Mouse (Mus musculus): ENCODE data around the gene Mid1. TPM values are rescaled to one million over a fixed set of nuclear protein-coding genes. Genes with fewer than 3 reads are reported as not detected.
A peak's percentile ranks its signal among the peaks of the same experiment; 100 is the strongest.
"Not testable (repeated sequence)": the region's sequence is repeated elsewhere in the genome, so short reads cannot be mapped to it uniquely, and the experiment has no call there.

The Mid1 gene
- polyA plus RNA-seq, 1 experiment from 2014 or later, result 11.4 TPM

GRCm38 (mm10) chrX:169933228-169933627, 248.2 kb downstream of the Mid1 start:
- 80% methylated on average over 3 of the region's 3 CpGs for WGBS

GRCm38 (mm10) chrX:169937119-169937719, 252.2 kb downstream of the Mid1 start:
- ATAC-seq (ENCODE audit: low FRiP score, low TSS enrichment) (no peak), DNase-seq (no peak)
- no peak overlapping the region for H3K9ac ChIP-seq (replicated peaks; ENCODE audit: low read length)
- no peak overlapping the region for H3K27ac ChIP-seq (replicated peaks; ENCODE audit: low read depth, low read length)
- no peaks in the 10 kb centered on the region for H3K9me3 ChIP-seq (ENCODE audit: control insufficient read depth, low read length)
- H3K27me3 ChIP-seq (ENCODE audit: control insufficient read depth, insufficient read depth, low read length), result no peaks in the 10 kb centered on the region
- H3K4me1 ChIP-seq (ENCODE audit: control insufficient read depth, insufficient read depth, low read length), result no peaks in the 10 kb centered on the region
- 44% methylated on average over 5 of the region's 5 CpGs for WGBS
- no peak overlapping the region for H3K4me2 ChIP-seq (ENCODE audit: low read length)
- H3K4me3 ChIP-seq (replicated peaks; ENCODE audit: low read depth, low read length), result no peak overlapping the region
- H3K36me3 ChIP-seq (ENCODE audit: control insufficient read depth, insufficient read depth, low read length), result no peaks in the 10 kb centered on the region

More at GRCm38 (mm10) chrX:169933228-169933627, 248.2 kb downstream of the Mid1 start:
- H3K9me3 ChIP-seq (ENCODE audit: control insufficient read depth, low read length), result no peaks in the 10 kb centered on the region
- no peak overlapping the region for H3K4me2 ChIP-seq (ENCODE audit: low read length)
- H3K27me3 ChIP-seq (ENCODE audit: control insufficient read depth, insufficient read depth, low read length), result no peaks in the 10 kb centered on the region
- H3K4me3 ChIP-seq (replicated peaks; ENCODE audit: low read depth, low read length), result no peak overlapping the region
- DNase-seq (no peak), ATAC-seq (ENCODE audit: low FRiP score, low TSS enrichment) (no peak)
- no peak overlapping the region for H3K27ac ChIP-seq (replicated peaks; ENCODE audit: low read depth, low read length)
- H3K4me1 ChIP-seq (ENCODE audit: control insufficient read depth, insufficient read depth, low read length), result no peaks in the 10 kb centered on the region
- no peaks in the 10 kb centered on the region for H3K36me3 ChIP-seq (ENCODE audit: control insufficient read depth, insufficient read depth, low read length)
- H3K9ac ChIP-seq (replicated peaks; ENCODE audit: low read length), result no peak overlapping the region

GRCm38 (mm10) chrX:169940531-169940930, 255.5 kb downstream of the Mid1 start:
- Histone ChIP-seq H3K4me2 (ENCODE audit: low read length) (no peak overlapping the region), H3K9ac (replicated peaks; ENCODE audit: low read length) (no peak overlapping the region), H3K9me3 (ENCODE audit: control insufficient read depth, low read length) (no peaks in the 10 kb centered on the region), H3K27ac (replicated peaks; ENCODE audit: low read depth, low read length) (no peak overlapping the region), H3K4me3 (replicated peaks; ENCODE audit: low read depth, low read length) (no peak overlapping the region), H3K4me1 (ENCODE audit: control insufficient read depth, insufficient read depth, low read length) (no peaks in the 10 kb centered on the region), H3K36me3 (ENCODE audit: control insufficient read depth, insufficient read depth, low read length) (no peaks in the 10 kb centered on the region), H3K27me3 (ENCODE audit: control insufficient read depth, insufficient read depth, low read length) (no peaks in the 10 kb centered on the region)
- ATAC-seq (ENCODE audit: low FRiP score, low TSS enrichment) (no peak), DNase-seq (no peak)
- 83% methylated on average over 4 of the region's 4 CpGs for WGBS

- no peaks in the 10 kb centered on the region for H3K9me3 ChIP-seq (ENCODE audit: control insufficient read depth, low read length)
- H3K4me2 ChIP-seq (ENCODE audit: low read length), result no peak overlapping the region
- DNase-seq (no peak), ATAC-seq (ENCODE audit: low FRiP score, low TSS enrichment) (no peak)
- H3K36me3 ChIP-seq (ENCODE audit: control insufficient read depth, insufficient read depth, low read length), result no peaks in the 10 kb centered on the region
- H3K27ac ChIP-seq (replicated peaks; ENCODE audit: low read depth, low read length), result no peak overlapping the region
- no peaks in the 10 kb centered on the region for H3K27me3 ChIP-seq (ENCODE audit: control insufficient read depth, insufficient read depth, low read length)
- H3K9ac ChIP-seq (replicated peaks; ENCODE audit: low read length), result no peak overlapping the region
- no peaks in the 10 kb centered on the region for H3K4me1 ChIP-seq (ENCODE audit: control insufficient read depth, insufficient read depth, low read length)
- 85% methylated on average over 1 of the region's 1 CpGs for WGBS
- H3K4me3 ChIP-seq (replicated peaks; ENCODE audit: low read depth, low read length), result no peak overlapping the region
Observed at GRCm38 (mm10) chrX:169950596-169950995, 265.6 kb downstream of the Mid1 start.

- ATAC-seq (ENCODE audit: low FRiP score, low TSS enrichment) (no peak), DNase-seq (no peak)
- H3K4me2 ChIP-seq (ENCODE audit: low read length), result no peak overlapping the region
- peaks cover 6% of the 10 kb centered on the region for H3K9me3 ChIP-seq (ENCODE audit: control insufficient read depth, low read length)
- WGBS, result 83% methylated on average over 1 of the region's 1 CpGs
- H3K9ac ChIP-seq (replicated peaks; ENCODE audit: low read length), result no peak overlapping the region
- no peak overlapping the region for H3K4me3 ChIP-seq (replicated peaks; ENCODE audit: low read depth, low read length)
- no peaks in the 10 kb centered on the region for H3K4me1 ChIP-seq (ENCODE audit: control insufficient read depth, insufficient read depth, low read length)
- H3K27ac ChIP-seq (replicated peaks; ENCODE audit: low read depth, low read length), result no peak overlapping the region
- H3K27me3 ChIP-seq (ENCODE audit: control insufficient read depth, insufficient read depth, low read length), result no peaks in the 10 kb centered on the region
- H3K36me3 ChIP-seq (ENCODE audit: control insufficient read depth, insufficient read depth, low read length), result no peaks in the 10 kb centered on the region
Observed at GRCm38 (mm10) chrX:169969337-169969736, 284.3 kb downstream of the Mid1 start.

GRCm38 (mm10) chrX:169969765-169970164, 284.8 kb downstream of the Mid1 start:
- not testable (repeated sequence) for H3K9me3 ChIP-seq (ENCODE audit: control insufficient read depth, low read length); H3K27me3 ChIP-seq (ENCODE audit: control insufficient read depth, insufficient read depth, low read length); H3K27ac ChIP-seq (replicated peaks; ENCODE audit: low read depth, low read length); H3K9ac ChIP-seq (replicated peaks; ENCODE audit: low read length); H3K4me3 ChIP-seq (replicated peaks; ENCODE audit: low read depth, low read length); DNase-seq; H3K4me2 ChIP-seq (ENCODE audit: low read length); H3K4me1 ChIP-seq (ENCODE audit: control insufficient read depth, insufficient read depth, low read length); H3K36me3 ChIP-seq (ENCODE audit: control insufficient read depth, insufficient read depth, low read length)
- WGBS, result 89% methylated on average over 3 of the region's 3 CpGs
- peak; percentile 46; the same call in 1 of the 2 replicates for ATAC-seq (ENCODE audit: low FRiP score, low TSS enrichment)

DNA sequence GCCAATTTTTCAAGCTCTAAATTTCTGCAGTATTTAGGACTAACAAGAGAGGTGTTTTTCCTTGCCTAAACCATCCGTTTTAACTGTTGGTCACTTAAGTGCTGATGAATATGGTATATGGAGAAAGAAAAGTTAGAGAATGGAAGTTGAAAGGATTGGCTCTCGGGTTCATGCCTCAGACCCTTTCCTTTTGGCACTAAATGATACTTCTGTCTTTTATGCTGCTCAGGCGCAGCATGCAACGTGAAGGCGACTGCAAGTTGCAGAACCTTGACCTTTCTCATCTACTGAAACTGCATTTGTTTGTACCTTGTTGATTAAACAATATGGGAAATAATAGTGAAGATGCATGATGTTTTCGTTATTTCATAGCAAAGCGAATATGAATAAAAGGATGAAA, 285.5 kb downstream of the Mid1 start:
- WGBS, result 89% methylated on average over 7 of the region's 7 CpGs
- not testable (repeated sequence) for H3K27ac ChIP-seq (replicated peaks; ENCODE audit: low read depth, low read length); ATAC-seq (ENCODE audit: low FRiP score, low TSS enrichment); H3K27me3 ChIP-seq (ENCODE audit: control insufficient read depth, insufficient read depth, low read length); H3K9me3 ChIP-seq (ENCODE audit: control insufficient read depth, low read length); H3K9ac ChIP-seq (replicated peaks; ENCODE audit: low read length); H3K36me3 ChIP-seq (ENCODE audit: control insufficient read depth, insufficient read depth, low read length); H3K4me1 ChIP-seq (ENCODE audit: control insufficient read depth, insufficient read depth, low read length); H3K4me2 ChIP-seq (ENCODE audit: low read length); H3K4me3 ChIP-seq (replicated peaks; ENCODE audit: low read depth, low read length)
- peak; percentile 2 for DNase-seq

DNA sequence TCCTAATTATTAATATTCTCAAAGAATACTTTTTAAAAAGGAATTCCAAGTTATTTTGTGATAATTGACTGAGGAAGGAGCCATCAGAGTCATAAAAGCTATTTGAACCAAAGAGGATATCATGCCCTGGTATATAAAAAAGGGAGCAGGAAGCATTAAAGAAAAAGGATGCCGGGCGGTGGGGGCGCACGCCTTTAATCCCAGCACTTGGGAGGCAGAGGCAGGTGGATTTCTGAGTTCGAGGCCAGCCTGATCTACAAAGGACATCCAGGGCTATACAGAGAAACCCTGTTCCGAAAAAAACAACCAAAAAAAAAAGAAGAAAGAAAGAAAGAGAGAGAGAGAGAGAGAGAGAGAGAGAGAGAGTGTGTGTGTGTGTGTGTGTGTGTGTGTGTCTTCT, 286.6 kb downstream of the Mid1 start:
- not testable (repeated sequence) for H3K9me3 ChIP-seq (ENCODE audit: control insufficient read depth, low read length); H3K9ac ChIP-seq (replicated peaks; ENCODE audit: low read length); H3K27me3 ChIP-seq (ENCODE audit: control insufficient read depth, insufficient read depth, low read length); H3K36me3 ChIP-seq (ENCODE audit: control insufficient read depth, insufficient read depth, low read length); ATAC-seq (ENCODE audit: low FRiP score, low TSS enrichment); H3K4me1 ChIP-seq (ENCODE audit: control insufficient read depth, insufficient read depth, low read length); H3K4me3 ChIP-seq (replicated peaks; ENCODE audit: low read depth, low read length); DNase-seq; H3K27ac ChIP-seq (replicated peaks; ENCODE audit: low read depth, low read length); H3K4me2 ChIP-seq (ENCODE audit: low read length)
- 93% methylated on average over 6 of the region's 6 CpGs for WGBS

- not testable (repeated sequence) for H3K27ac ChIP-seq (replicated peaks; ENCODE audit: low read depth, low read length); H3K4me1 ChIP-seq (ENCODE audit: control insufficient read depth, insufficient read depth, low read length); H3K9ac ChIP-seq (replicated peaks; ENCODE audit: low read length); DNase-seq; H3K36me3 ChIP-seq (ENCODE audit: control insufficient read depth, insufficient read depth, low read length); H3K9me3 ChIP-seq (ENCODE audit: control insufficient read depth, low read length); H3K4me3 ChIP-seq (replicated peaks; ENCODE audit: low read depth, low read length); H3K4me2 ChIP-seq (ENCODE audit: low read length); H3K27me3 ChIP-seq (ENCODE audit: control insufficient read depth, insufficient read depth, low read length)
- 0 out of 2 replicates have a peak, but pooled peaks have one; percentile 29 for ATAC-seq (ENCODE audit: low FRiP score, low TSS enrichment)
- WGBS, result 73% methylated on average over 2 of the region's 2 CpGs
Observed at GRCm38 (mm10) chrX:169972131-169972530, 287.1 kb downstream of the Mid1 start.
